Comparison of ENCODE assay signal across 9 mouse cellular contexts in genomic region chr10:5600123-5600522, GRCm38 (mm10). TPM values are rescaled to one million over a fixed set of nuclear protein-coding genes. Genes with fewer than 3 reads are reported as not detected.
DNase-seq lines count a peak whose midpoint lies in the region; ATAC-seq and TF ChIP-seq lines count a peak whose summit lies in the region.
"Had no signal": no experiment of that assay in that cellular context is flagged by ENCODE, and none has a peak within 500 bp of the region (broad histone marks: within the 10 kb centered on the region; RNA-seq: fewer than 3 reads in every experiment).

No protein-coding gene starts in this region.

- no peaks in the 10 kb centered on the region for H3K36me3 ChIP-seq in midbrain, embryonic 15.5 days (replicated peaks)

- no peak overlapping the region for H3K4me2 ChIP-seq in midbrain, embryonic 15.5 days

- no peak overlapping the region for H3K27ac ChIP-seq in midbrain, embryonic 15.5 days

- H3K4me1 ChIP-seq in midbrain, embryonic 15.5 days: no peaks in the 10 kb centered on the region

- TF ChIP-seq CTCF in Patski (IDR thresholded peaks at IDR 0.05): peak; percentile 60

- no peaks in the 10 kb centered on the region for H3K9me3 ChIP-seq in midbrain, embryonic 15.5 days

- no peak overlapping the region for H3K9ac ChIP-seq in midbrain, embryonic 15.5 days

- peak; percentile 69 for ATAC-seq in Patski
- peak; percentile 93 for ATAC-seq in midbrain, embryonic 15.5 days (replicated peaks)

- H3K4me3 ChIP-seq in midbrain, embryonic 15.5 days: no peak overlapping the region

- in situ Hi-C loops in Patski (cut with MboI; ENCODE audit: low pct_unique_long_range_greater_than_20kb): no loop called here

- H3K27me3 ChIP-seq in Patski: peaks cover 28% of the 10 kb centered on the region
- no peaks in the 10 kb centered on the region for H3K27me3 ChIP-seq in midbrain, embryonic 15.5 days (replicated peaks)

- intact Hi-C loops in left cerebral cortex, postnatal 4 days (cut with DNase I): no loop called here

- CTCF ChIA-PET in Patski (lab: Charles Lee): interaction anchor here (0.9 to 1.8 kb wide), 5 partner anchors 183 to 202 kb away, joined by 3 to 13 read pairs (median 3); no protein-coding TSS in a partner anchor

- peak; percentile 88 for DNase-seq in 416B (ENCODE audit: low read depth)
- no peak for DNase-seq in Patski (ENCODE audit: low read depth, low spot score)
- peak; percentile 84 to 91 for DNase-seq in cerebellum, postnatal 10 days
- DNase-seq in frontal cortex, postnatal 36 days (ENCODE audit: low spot score in 2 of 2): peak; percentile 68 to 89
- DNase-seq in kidney, adult 18-20 months: peak; percentile 60
- peak; percentile 53 for DNase-seq in left cerebral cortex, postnatal 4 days
- peak; percentile 42 to 77 for DNase-seq in spleen, postnatal 4 days (ENCODE audit: low spot score in 2 of 2)

- POLR2A ChIA-PET in Patski (lab: Charles Lee): no interaction called here

- WGBS in midbrain, embryonic 15.5 days: 24% methylated on average over 7 of the region's 7 CpGs

RNA-seq across cellular contexts. Expression of gene Myct1, which starts 6.5 kb away (rescaled TPM):
- not detected for polyA plus RNA-seq in Patski (2021)
- total RNA-seq in left cerebral cortex, postnatal 4 days (2021): 1 to 10 TPM in 1 of 2 experiments, under 1 TPM in 1; 0.82 to 1.1 TPM
- 0.65 and 0.71 TPM in 2 replicates for polyA plus RNA-seq in midbrain, embryonic 15.5 days (2015; fragmentation: Nextera tagmentation; extraction: Ambion mirVana)

RNA-seq across cellular contexts. Expression of gene Vip, which starts 38.9 kb away (rescaled TPM):
- polyA plus RNA-seq in Patski (2021): not detected
- total RNA-seq in left cerebral cortex, postnatal 4 days (2021): 1 to 10 TPM; 3.8 to 4.7 TPM
- 0.77 and 1.1 TPM in 2 replicates for polyA plus RNA-seq in midbrain, embryonic 15.5 days (2015; fragmentation: Nextera tagmentation; extraction: Ambion mirVana)
- polyA plus RNA-seq: testis, adult 2 months had no signal

RNA-seq across cellular contexts. Expression of gene Syne1, which starts 48.8 kb away (rescaled TPM):
- polyA plus RNA-seq in Patski (2021): 5.6 TPM
- total RNA-seq in left cerebral cortex, postnatal 4 days (2021): 10 to 100 TPM; 57.9 to 58.8 TPM
- polyA plus RNA-seq in midbrain, embryonic 15.5 days (2015; fragmentation: Nextera tagmentation; extraction: Ambion mirVana): 16.2 and 17.5 TPM in 2 replicates
